Mouse (Mus musculus): ENCODE results near the gene Chn1. TPM values are rescaled to one million over a fixed set of nuclear protein-coding genes. Genes with fewer than 3 reads are reported as not detected.

The Chn1 gene
- total and polyA plus RNA-seq, 3 experiments: 4.2 to 17.0 (median 9.9) TPM

- TF ChIP-seq NRF1 (IDR thresholded peaks at IDR 0.05; ENCODE audit: low read depth, low read length) (no peak), EP300 (IDR thresholded peaks at IDR 0.05; ENCODE audit: low read length) (no peak), POLR2A (IDR thresholded peaks at IDR 0.05; ENCODE audit: low read depth, low read length) (no peak), POLR2AphosphoS2 (IDR thresholded peaks at IDR 0.05; ENCODE audit: low read depth, low read length) (no peak), CHD1 (IDR thresholded peaks at IDR 0.05; ENCODE audit: low read depth, low read length) (no peak), MAX (IDR thresholded peaks at IDR 0.05; ENCODE audit: low read length) (no peak), RAD21 (IDR thresholded peaks at IDR 0.05; ENCODE audit: low read depth, low read length) (no peak), ETS1 (conservative IDR thresholded peaks at IDR 0.05; ENCODE audit: low read depth, low read length) (no peak), USF2 (conservative IDR thresholded peaks at IDR 0.05; ENCODE audit: low read depth, low read length) (no peak), KAT2A (IDR thresholded peaks at IDR 0.05; ENCODE audit: insufficient replicate concordance, low read length) (no peak), ZNF384 (IDR thresholded peaks at IDR 0.05; ENCODE audit: low read depth, low read length) (no peak), NELFE (IDR thresholded peaks at IDR 0.05; ENCODE audit: low read depth, low read length) (no peak), TBP (conservative IDR thresholded peaks at IDR 0.05; ENCODE audit: low read depth, low read length) (no peak), CHD2 (IDR thresholded peaks at IDR 0.05; ENCODE audit: low read length) (no peak), ZKSCAN1 (IDR thresholded peaks at IDR 0.05; ENCODE audit: borderline replicate concordance, low read depth, low read length) (no peak), PAX5 (IDR thresholded peaks at IDR 0.05; ENCODE audit: low read length) (no peak), ZC3H11A (IDR thresholded peaks at IDR 0.05; ENCODE audit: low read depth, low read length) (no peak)
- Histone ChIP-seq H3K9ac (ENCODE audit: insufficient read depth, low read depth) (no peak overlapping the region), H3K79me2 (replicated peaks; ENCODE audit: control insufficient read depth, extremely low read depth, insufficient read depth, poor library complexity, severe bottlenecking) (no peaks in the 10 kb centered on the region), H3K27ac (ENCODE audit: insufficient read depth, low read depth) (no peak overlapping the region), H3K4me1 (ENCODE audit: control insufficient read depth in 1 of 2, insufficient read depth in 2 of 2) (peaks cover 12 to 20% of the 10 kb centered on the region in 2 experiments), H3K9me3 (replicated peaks; ENCODE audit: low read length) (no peaks in the 10 kb centered on the region), H3K4me2 (ENCODE audit: insufficient read depth, low read depth, poor library complexity, severe bottlenecking) (no peak overlapping the region), H3K4me3 (replicated peaks in 1 of 3; ENCODE audit: low read depth in 2 of 3, low read length in 2 of 3, poor library complexity in 1 of 3) (no peak overlapping the region), H3K36me3 (replicated peaks in 1 of 2; ENCODE audit: control insufficient read depth in 1 of 2, insufficient read depth in 1 of 2, low read length in 1 of 2) (no peaks in the 10 kb centered on the region), H3K27me3 (replicated peaks) (peaks cover 1% of the 10 kb centered on the region)
- no peak for DNase-seq (ENCODE audit: extremely low read depth)
- dilution Hi-C loops (cut with MboI; ENCODE audit: extremely low pct_ligation_motif_present, extremely low pct_unique_long_range_greater_than_20kb, low sequenced_read_pairs): no loop called here
- in situ Hi-C loops (cut with MboI; ENCODE audit: low pct_ligation_motif_present, low pct_unique_long_range_greater_than_20kb, low sequenced_read_pairs): loop anchor here (25.0 kb wide), 2 partner anchors 397 to 1072 kb away; partner anchors contain the start of genes Evx2 and Hoxd13
These were observed 185.0 kb downstream of the Chn1 start for GRCm38 (mm10) chr2:73590106-73590505.

DNA sequence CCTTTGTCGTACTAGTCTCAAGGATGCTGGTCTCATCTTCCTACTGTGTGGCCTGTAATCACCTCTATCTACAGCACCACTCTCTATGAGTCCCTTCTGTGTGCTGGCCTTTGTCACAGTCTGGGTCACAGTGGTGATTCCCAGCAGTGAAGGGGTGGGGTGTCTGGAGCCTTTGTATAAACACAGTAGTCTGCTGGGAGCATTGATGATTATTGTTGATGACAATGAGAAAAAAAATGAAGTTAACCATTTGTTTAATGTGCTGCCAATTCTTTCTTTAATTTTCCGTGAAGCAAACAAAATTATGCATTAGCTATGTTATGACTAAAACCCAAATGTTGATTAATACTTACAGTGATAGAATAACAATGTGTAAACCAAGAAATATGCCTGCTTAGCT is 186.2 kb downstream of the Chn1 start:
- no peaks in the 10 kb centered on the region for H3K9me3 ChIP-seq (replicated peaks; ENCODE audit: low read length)
- H3K4me3 ChIP-seq (replicated peaks in 1 of 3; ENCODE audit: low read depth in 2 of 3, low read length in 2 of 3, poor library complexity in 1 of 3): no peak overlapping the region
- no peak overlapping the region for H3K27ac ChIP-seq (ENCODE audit: insufficient read depth, low read depth)
- dilution Hi-C loops (cut with MboI; ENCODE audit: extremely low pct_ligation_motif_present, extremely low pct_unique_long_range_greater_than_20kb, low sequenced_read_pairs): no loop called here
- no peak overlapping the region for H3K9ac ChIP-seq (ENCODE audit: insufficient read depth, low read depth)
- no peak overlapping the region for H3K4me2 ChIP-seq (ENCODE audit: insufficient read depth, low read depth, poor library complexity, severe bottlenecking)
- no peak for TF ChIP-seq HCFC1 (IDR thresholded peaks at IDR 0.05; ENCODE audit: low read depth, low read length)
- no peak for TF ChIP-seq MAZ (IDR thresholded peaks at IDR 0.05; ENCODE audit: low read depth, low read length)
- peaks cover 1% of the 10 kb centered on the region for H3K27me3 ChIP-seq (replicated peaks)
- in situ Hi-C loops (cut with MboI; ENCODE audit: low pct_ligation_motif_present, low pct_unique_long_range_greater_than_20kb, low sequenced_read_pairs): loop anchor here (25.0 kb wide), 2 partner anchors 398 to 1073 kb away; partner anchors contain the start of genes Evx2 and Hoxd13
- no peaks in the 10 kb centered on the region for H3K79me2 ChIP-seq (replicated peaks; ENCODE audit: control insufficient read depth, extremely low read depth, insufficient read depth, poor library complexity, severe bottlenecking)
- no peaks in the 10 kb centered on the region for H3K36me3 ChIP-seq (replicated peaks in 1 of 2; ENCODE audit: control insufficient read depth in 1 of 2, insufficient read depth in 1 of 2, low read length in 1 of 2)
- DNase-seq (ENCODE audit: extremely low read depth): no peak
- H3K4me1 ChIP-seq (ENCODE audit: control insufficient read depth in 1 of 2, insufficient read depth in 2 of 2): peaks cover 12 to 22% of the 10 kb centered on the region in 2 experiments
